Mouse (Mus musculus) embryo, embryonic 11 days (tissue): ENCODE results near the gene Lst1.

Source experiments
- DNase-seq: peaks from one replicate; pipeline ENCODE4 v3.0.0-alpha.2; 2015

Gene Lst1

GRCm38 (mm10) chr17:35205380-35205769, 17.1 kb upstream of the Lst1 start:
- DNase-seq = no peak

GRCm38 (mm10) chr17:35204494-35205379, 16.5 kb upstream of the Lst1 start, which contains the start of gene Lta:
TSS of gene Lta (minus strand) at chr17:35205351.
- no peak for DNase-seq

- no peak for DNase-seq
Observed at GRCm38 (mm10) chr17:35202442-35202841, 14.2 kb upstream of the Lst1 start.

- no peak for DNase-seq
Observed at GRCm38 (mm10) chr17:35201787-35202186, 13.5 kb upstream of the Lst1 start, which contains the start of gene Tnf. TSS of gene Tnf (minus strand) at chr17:35202007.

- DNase-seq = no peak
Observed at GRCm38 (mm10) chr17:35201128-35201527, 12.9 kb upstream of the Lst1 start.

GRCm38 (mm10) chr17:35200398-35200797, 12.2 kb upstream of the Lst1 start:
- DNase-seq = no peak

GRCm38 (mm10) chr17:35198946-35199345, 10.7 kb upstream of the Lst1 start:
- DNase-seq = no peak

- no peak for DNase-seq
Observed at GRCm38 (mm10) chr17:35198029-35198428, 9.8 kb upstream of the Lst1 start.

- DNase-seq = no peak
Observed at GRCm38 (mm10) chr17:35197126-35197525, 8.9 kb upstream of the Lst1 start.

GRCm38 (mm10) chr17:35196321-35196641, 8.0 kb upstream of the Lst1 start:
- DNase-seq = no peak

GRCm38 (mm10) chr17:35195631-35196320, 7.5 kb upstream of the Lst1 start:
- DNase-seq = peak; percentile 86

GRCm38 (mm10) chr17:35194844-35195630, 6.8 kb upstream of the Lst1 start:
- no peak for DNase-seq

- DNase-seq = no peak
Observed at GRCm38 (mm10) chr17:35193881-35194843, 5.9 kb upstream of the Lst1 start, which contains the start of gene Ltb. TSS of gene Ltb (plus strand) at chr17:35194439.

- DNase-seq = no peak
Observed at GRCm38 (mm10) chr17:35192924-35193323, 4.7 kb upstream of the Lst1 start.

- DNase-seq = no peak
Observed at GRCm38 (mm10) chr17:35191723-35192122, 3.5 kb upstream of the Lst1 start.

- no peak for DNase-seq
Observed at GRCm38 (mm10) chr17:35190096-35190495, 1.9 kb upstream of the Lst1 start.

GRCm38 (mm10) chr17:35189186-35189585, 947 bp upstream of the Lst1 start:
- DNase-seq = no peak

GRCm38 (mm10) chr17:35187345-35187744, 894 bp downstream of the Lst1 start:
- no peak for DNase-seq

GRCm38 (mm10) chr17:35186681-35187080, 1.6 kb downstream of the Lst1 start:
- peak; percentile 59 for DNase-seq

- DNase-seq = peak; percentile 80
Observed at GRCm38 (mm10) chr17:35185639-35186611, 2.3 kb downstream of the Lst1 start.

- DNase-seq = no peak
Observed at GRCm38 (mm10) chr17:35180093-35180492, 8.1 kb downstream of the Lst1 start.
